Mouse (Mus musculus) E14TG2a.4 (cell line): ENCODE data around the gene Ift81.

Experiments used
- CTCF ChIP-seq: conservative IDR thresholded peaks from 2 replicates; pipeline ENCODE4 v1.5.1; 2014; ENCODE audit warnings: low read length
- NANOG ChIP-seq: IDR thresholded peaks from 2 replicates; pipeline ENCODE4 v1.6.1; 2014; ENCODE audit warnings: borderline replicate concordance, low read length, mixed read lengths
- POU5F1 ChIP-seq: IDR thresholded peaks from 2 replicates; pipeline ENCODE4 v1.6.1; 2014; ENCODE audit warnings: low read length, borderline replicate concordance

- no peak for TF ChIP-seq CTCF
- TF ChIP-seq POU5F1: no peak
- no peak for TF ChIP-seq NANOG
Observed at GRCm38 (mm10) chr5:122662501-122662900, 48.2 kb upstream of the Ift81 start.
